Mouse (Mus musculus) skeletal muscle tissue, adult 2 months (tissue): ENCODE results near the gene Vac14.

Experiments used
- DNase-seq: peaks from one replicate; pipeline ENCODE4 v3.0.0-alpha.2; 2012; ENCODE audit warnings: low read depth, low spot score

Gene Vac14

DNA sequence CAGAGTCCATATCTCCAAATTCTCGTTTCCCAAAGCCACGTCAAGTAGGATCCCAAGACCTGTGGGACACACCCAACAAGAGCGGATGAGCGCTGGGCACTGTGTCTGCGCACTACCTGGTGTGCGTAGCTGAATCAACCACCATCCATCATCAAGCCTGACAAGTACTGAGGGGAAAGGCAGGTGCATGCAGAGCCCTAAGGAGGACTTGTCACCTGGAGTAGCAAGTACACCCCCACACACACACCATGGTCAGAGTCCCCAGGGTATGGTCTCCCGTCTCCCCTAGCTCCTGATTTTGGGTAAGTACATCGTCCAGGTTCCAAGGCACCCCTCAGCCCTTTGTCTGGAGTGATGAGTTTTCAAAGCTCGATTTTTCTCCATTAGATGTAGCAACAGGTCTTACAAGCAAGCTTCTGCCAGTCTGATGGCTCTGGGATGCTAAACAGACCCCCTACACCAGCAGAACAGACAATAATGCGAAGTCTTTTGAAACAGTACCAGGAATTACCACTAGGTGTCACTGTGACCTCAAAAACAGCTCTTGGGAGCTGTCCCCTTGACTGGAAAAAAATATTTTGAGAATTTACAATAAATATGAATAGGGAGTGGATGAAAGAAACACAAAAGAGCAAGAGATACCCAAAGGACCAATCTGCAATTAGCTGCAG is 131.2 kb downstream of the Vac14 start:
- DNase-seq, result peak; percentile 52

DNA sequence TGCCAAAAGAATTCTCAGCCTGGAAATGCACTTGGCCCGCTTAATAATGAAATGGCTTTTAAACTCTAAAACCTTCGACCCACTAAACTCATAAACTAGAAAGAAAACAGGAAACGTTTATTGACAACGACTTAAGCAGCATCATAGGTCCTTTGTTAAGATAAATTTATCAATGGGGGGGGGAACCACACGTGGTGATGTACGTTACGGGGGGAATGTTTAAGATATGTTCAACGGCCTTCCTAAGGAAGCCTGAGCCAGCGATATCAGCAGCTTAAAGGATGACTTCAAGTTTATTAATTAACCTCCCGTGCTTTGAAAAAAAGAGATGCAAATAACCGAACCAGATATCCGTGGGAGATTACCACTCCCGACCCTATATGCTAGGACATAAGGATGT is 131.9 kb downstream of the Vac14 start:
- DNase-seq, result no peak

DNA sequence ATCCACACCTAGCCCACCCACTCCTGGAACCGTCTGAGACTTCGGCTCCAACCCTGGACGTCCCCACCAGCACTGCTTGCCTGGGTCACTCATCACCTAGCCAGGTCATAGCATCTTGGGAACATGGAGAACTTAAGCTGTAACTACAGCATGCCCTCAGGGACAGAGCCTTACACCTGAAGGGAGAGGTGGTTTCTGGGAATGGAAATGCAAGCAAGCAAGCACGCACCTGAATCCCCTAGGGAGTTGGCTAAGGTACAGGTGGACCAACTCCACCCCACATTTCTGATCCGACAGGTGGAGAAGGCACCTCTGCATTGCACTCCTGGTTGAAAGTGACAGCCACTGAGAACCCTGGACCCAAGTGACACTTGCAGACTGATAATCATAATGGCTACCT is 133.1 kb downstream of the Vac14 start:
- DNase-seq, result no peak

DNA sequence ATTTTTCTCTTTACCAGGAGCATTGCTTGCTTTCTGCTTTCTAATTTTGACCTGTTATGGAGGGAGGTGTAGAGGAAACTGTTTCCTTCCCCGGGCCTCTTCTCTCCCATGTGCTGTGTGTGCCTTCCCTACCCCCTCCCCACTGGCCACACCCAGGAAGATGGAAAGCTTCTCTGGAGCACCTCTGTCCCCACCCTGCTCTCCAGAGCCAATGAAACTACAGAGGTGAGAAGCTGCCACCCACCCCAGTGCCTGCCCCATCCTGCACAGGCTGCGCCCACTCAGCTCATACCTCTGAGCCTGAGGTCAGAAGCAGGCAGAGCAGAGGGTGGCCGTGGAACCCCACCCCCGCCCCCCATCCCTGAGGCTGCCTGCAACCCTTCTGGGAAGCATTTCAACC is 136.3 kb downstream of the Vac14 start:
- no peak for DNase-seq

DNA sequence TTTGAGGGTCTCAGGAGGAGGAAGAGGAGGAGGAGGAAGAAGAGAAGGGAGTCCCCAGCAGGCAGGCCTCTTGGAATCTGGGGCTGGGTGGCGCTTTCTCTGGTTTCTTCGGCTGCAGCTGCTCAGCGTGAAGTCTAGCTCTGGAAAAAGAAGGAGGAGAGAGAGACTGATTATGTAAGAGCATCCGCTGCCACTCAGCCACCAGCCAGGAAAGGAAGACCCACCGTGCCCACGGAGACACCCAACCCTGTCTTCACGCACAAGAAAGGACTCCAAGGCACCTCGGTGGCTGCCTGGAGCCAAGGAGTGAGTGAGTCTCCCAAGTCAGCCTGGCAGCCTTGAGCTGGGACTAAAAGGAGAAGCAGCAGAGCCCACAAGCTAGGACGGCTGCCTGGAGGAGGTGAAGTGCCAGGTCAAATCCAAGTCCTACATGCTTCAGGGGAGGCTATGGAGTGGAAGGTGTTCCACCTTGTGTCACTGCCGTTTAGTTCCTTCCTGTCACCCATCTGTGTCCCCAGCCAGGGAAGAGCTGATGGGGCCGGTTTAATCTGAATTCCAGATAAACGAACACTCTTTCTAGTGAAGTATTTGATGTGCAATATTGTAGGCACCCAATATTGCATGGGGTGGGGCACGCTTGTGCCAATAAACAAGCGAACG is 137.3 kb downstream of the Vac14 start:
- DNase-seq, result no peak

DNA sequence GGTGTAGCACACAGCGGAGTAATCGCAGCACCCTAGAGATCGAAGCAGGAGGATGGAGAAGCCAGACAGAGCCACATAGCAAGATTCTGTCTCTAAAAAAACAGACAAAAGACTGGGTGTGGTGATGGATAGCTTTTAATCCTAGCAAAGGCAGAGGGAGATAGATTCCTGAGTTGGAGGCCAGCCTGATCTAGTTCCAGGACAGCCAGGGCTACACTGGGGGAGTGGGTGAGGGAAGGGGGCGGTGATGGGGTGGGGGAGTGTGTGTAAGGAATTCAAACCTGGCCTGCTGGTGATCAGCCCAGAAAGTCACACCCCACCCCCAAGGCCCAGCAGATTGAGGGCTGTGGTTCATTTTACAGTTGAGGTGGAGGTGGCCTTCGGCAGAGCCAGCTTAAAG is 137.8 kb downstream of the Vac14 start:
- DNase-seq, result no peak

DNA sequence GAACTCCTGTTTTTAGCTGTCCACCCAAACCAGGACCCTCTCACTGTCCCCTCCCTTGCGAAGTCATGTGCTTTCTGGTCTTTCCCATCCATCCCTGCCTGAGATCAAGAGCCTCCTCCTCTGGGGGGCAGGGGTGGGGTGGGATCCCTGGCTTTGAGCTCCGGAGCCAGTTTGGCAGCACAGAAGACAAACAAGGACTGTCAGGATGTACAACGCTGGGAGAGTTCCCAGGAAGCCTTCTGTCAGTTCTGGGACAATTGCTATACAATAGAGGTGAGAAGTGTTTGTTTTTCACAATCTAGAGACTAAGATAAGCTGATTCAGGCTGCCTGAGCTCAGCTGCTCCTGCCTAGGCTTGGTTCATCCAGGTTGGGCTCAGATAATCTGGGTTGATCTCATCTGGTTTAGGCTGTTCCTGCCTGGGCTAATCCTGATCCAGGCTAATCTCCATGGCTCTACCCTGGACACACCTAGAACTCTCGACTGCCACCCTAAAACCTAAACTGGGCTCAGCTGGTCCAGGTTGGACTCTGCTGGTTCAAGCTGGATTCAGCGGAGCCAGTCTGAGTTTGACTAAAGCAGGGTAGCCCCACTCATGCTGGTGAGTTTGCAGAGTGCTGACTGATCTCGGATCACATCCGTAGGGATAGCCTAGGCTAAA is 142.0 kb downstream of the Vac14 start:
- DNase-seq, result no peak

DNA sequence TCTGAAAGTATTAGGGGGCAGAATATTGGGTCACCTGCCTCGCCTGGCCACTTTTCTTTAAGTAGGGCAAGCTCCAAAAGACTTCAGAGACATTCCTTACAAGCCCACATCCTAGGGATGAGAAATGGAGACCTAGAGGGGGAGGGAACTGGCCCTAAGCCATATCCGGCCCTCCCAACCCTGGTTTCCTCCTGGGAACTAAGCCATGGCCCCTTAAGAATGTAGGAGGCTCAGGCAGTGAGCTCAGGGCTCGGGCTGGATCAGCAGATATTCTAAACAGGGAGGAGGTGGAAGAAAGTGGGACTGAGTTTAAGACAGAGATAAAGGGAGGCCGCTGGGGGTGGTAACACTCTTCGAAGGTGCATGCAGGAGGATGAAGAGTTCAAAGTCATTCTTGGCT is 142.8 kb downstream of the Vac14 start:
- no peak for DNase-seq

DNA sequence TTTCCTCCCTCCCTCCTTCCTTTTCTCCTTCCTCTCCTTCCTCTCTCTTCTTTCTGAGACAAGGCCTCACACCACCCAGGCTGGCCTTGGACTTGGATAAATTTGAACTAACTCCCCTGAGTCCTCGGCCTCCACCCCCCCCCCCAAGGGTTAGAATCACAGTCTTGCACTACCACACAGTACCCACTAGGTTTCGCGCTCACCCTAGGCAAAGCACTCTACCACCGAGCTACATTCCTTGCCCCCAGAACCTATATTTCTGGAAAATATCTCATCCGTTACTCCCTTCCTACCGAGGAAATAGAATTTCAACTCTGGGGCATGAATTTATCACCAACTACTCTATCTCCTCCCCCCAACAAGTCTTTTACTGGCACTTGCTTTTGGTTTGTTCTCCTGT is 143.6 kb downstream of the Vac14 start:
- no peak for DNase-seq

DNA sequence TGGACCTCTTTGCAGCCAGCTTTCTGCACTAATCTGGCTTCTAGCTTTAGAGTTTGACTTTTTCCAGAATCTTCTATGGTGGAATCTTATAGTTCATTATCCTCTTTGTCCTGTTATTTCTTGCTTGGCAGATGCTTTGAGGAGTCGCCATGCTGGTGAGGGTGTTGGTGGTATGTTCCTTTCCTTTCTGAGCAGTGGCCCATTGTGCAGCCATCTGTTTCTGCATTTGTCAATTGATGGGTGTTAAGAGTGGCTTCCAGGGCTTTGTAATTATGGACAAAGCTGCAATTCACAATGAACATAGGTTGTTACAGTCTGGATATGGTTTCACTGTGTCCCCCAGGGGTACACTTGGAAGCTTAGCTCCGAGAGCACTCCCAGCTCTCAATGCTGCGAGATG is 146.3 kb downstream of the Vac14 start:
- DNase-seq, result no peak

DNA sequence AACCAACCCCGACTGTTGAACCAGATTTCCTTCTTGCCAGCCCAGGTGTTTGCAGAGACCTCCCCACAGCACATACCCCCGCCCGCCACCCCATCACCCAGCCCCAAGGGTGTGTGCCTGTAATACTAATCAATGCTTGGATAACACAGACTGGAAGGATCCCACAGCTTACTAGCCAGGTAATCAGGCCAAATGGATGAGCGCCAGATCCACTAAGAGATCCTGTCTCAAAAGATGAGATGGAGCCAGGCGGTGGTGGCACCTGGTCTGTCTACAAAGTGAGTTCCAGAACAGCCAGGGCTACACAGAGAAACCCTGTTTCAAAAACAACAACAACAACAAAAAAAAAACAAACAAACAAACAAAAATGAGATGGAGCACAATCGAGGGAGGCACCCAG is 148.9 kb downstream of the Vac14 start:
- no peak for DNase-seq
